Mouse (Mus musculus): Measurements from ENCODE around the gene Rhbdl1. TPM values are rescaled to one million over a fixed set of nuclear protein-coding genes. Genes with fewer than 3 reads are reported as not detected.

Gene Rhbdl1
- polyA plus RNA-seq, 1 experiment from 2014 or later, result 2.0 TPM

Other genes with a start within 250 kb of the Rhbdl1 start
- gene Gng13, start 120.1 kb downstream of the Rhbdl1 start, polyA plus RNA-seq (2014; fragmentation: Illumina TruSeq; extraction: RNeasy Lipid Tissue Mini Kit (QIAGEN cat#74804); ENCODE audit: insufficient read depth, low read depth, low replicate concordance), result 0.90 TPM
- gene Chtf18, start 109.9 kb downstream of the Rhbdl1 start, polyA plus RNA-seq (2014; fragmentation: Illumina TruSeq; extraction: RNeasy Lipid Tissue Mini Kit (QIAGEN cat#74804); ENCODE audit: insufficient read depth, low read depth, low replicate concordance), result 1.0 TPM
- gene Rpusd1, start 109.6 kb downstream of the Rhbdl1 start, polyA plus RNA-seq (2014; fragmentation: Illumina TruSeq; extraction: RNeasy Lipid Tissue Mini Kit (QIAGEN cat#74804); ENCODE audit: insufficient read depth, low read depth, low replicate concordance), result 9.4 TPM
- not detected for gene Mslnl, start 101.3 kb downstream of the Rhbdl1 start, polyA plus RNA-seq (2014; fragmentation: Illumina TruSeq; extraction: RNeasy Lipid Tissue Mini Kit (QIAGEN cat#74804); ENCODE audit: insufficient read depth, low read depth, low replicate concordance)
- 49.1 TPM for gene Msln, start 82.9 kb downstream of the Rhbdl1 start, polyA plus RNA-seq (2014; fragmentation: Illumina TruSeq; extraction: RNeasy Lipid Tissue Mini Kit (QIAGEN cat#74804); ENCODE audit: insufficient read depth, low read depth, low replicate concordance)
- 12.8 TPM for gene Narfl, start 63.5 kb downstream of the Rhbdl1 start, polyA plus RNA-seq (2014; fragmentation: Illumina TruSeq; extraction: RNeasy Lipid Tissue Mini Kit (QIAGEN cat#74804); ENCODE audit: insufficient read depth, low read depth, low replicate concordance)
- gene Haghl, start 51.6 kb downstream of the Rhbdl1 start, polyA plus RNA-seq (2014; fragmentation: Illumina TruSeq; extraction: RNeasy Lipid Tissue Mini Kit (QIAGEN cat#74804); ENCODE audit: insufficient read depth, low read depth, low replicate concordance), result 24.0 TPM
- 10.3 TPM for gene Ccdc78, start 50.7 kb downstream of the Rhbdl1 start, polyA plus RNA-seq (2014; fragmentation: Illumina TruSeq; extraction: RNeasy Lipid Tissue Mini Kit (QIAGEN cat#74804); ENCODE audit: insufficient read depth, low read depth, low replicate concordance)
- 73.2 TPM for gene Fam173a, start 44.4 kb downstream of the Rhbdl1 start, polyA plus RNA-seq (2014; fragmentation: Illumina TruSeq; extraction: RNeasy Lipid Tissue Mini Kit (QIAGEN cat#74804); ENCODE audit: insufficient read depth, low read depth, low replicate concordance)
- not detected for gene AC134908.4, start 41.6 kb downstream of the Rhbdl1 start, polyA plus RNA-seq (2014; fragmentation: Illumina TruSeq; extraction: RNeasy Lipid Tissue Mini Kit (QIAGEN cat#74804); ENCODE audit: insufficient read depth, low read depth, low replicate concordance)
- 24.7 TPM for gene Metrn, start 40.2 kb downstream of the Rhbdl1 start, polyA plus RNA-seq (2014; fragmentation: Illumina TruSeq; extraction: RNeasy Lipid Tissue Mini Kit (QIAGEN cat#74804); ENCODE audit: insufficient read depth, low read depth, low replicate concordance)
- 1.5 TPM for gene Fbxl16, start 28.2 kb downstream of the Rhbdl1 start, polyA plus RNA-seq (2014; fragmentation: Illumina TruSeq; extraction: RNeasy Lipid Tissue Mini Kit (QIAGEN cat#74804); ENCODE audit: insufficient read depth, low read depth, low replicate concordance)
- 6.9 TPM for gene Wdr24, start 13.7 kb downstream of the Rhbdl1 start, polyA plus RNA-seq (2014; fragmentation: Illumina TruSeq; extraction: RNeasy Lipid Tissue Mini Kit (QIAGEN cat#74804); ENCODE audit: insufficient read depth, low read depth, low replicate concordance)
- 26.4 TPM for gene Jmjd8, start 8.4 kb downstream of the Rhbdl1 start, polyA plus RNA-seq (2014; fragmentation: Illumina TruSeq; extraction: RNeasy Lipid Tissue Mini Kit (QIAGEN cat#74804); ENCODE audit: insufficient read depth, low read depth, low replicate concordance)
- gene Stub1, start 3.9 kb downstream of the Rhbdl1 start, polyA plus RNA-seq (2014; fragmentation: Illumina TruSeq; extraction: RNeasy Lipid Tissue Mini Kit (QIAGEN cat#74804); ENCODE audit: insufficient read depth, low read depth, low replicate concordance), result 114 TPM
- 2.7 TPM for gene Gm20683, start 4.5 kb upstream of the Rhbdl1 start, polyA plus RNA-seq (2014; fragmentation: Illumina TruSeq; extraction: RNeasy Lipid Tissue Mini Kit (QIAGEN cat#74804); ENCODE audit: insufficient read depth, low read depth, low replicate concordance)
- 17.7 TPM for gene Rhot2, start 7.6 kb upstream of the Rhbdl1 start, polyA plus RNA-seq (2014; fragmentation: Illumina TruSeq; extraction: RNeasy Lipid Tissue Mini Kit (QIAGEN cat#74804); ENCODE audit: insufficient read depth, low read depth, low replicate concordance)
- gene Wdr90, start 24.2 kb upstream of the Rhbdl1 start, polyA plus RNA-seq (2014; fragmentation: Illumina TruSeq; extraction: RNeasy Lipid Tissue Mini Kit (QIAGEN cat#74804); ENCODE audit: insufficient read depth, low read depth, low replicate concordance), result 7.7 TPM
- 17.9 TPM for gene Mcrip2, start 31.5 kb upstream of the Rhbdl1 start, polyA plus RNA-seq (2014; fragmentation: Illumina TruSeq; extraction: RNeasy Lipid Tissue Mini Kit (QIAGEN cat#74804); ENCODE audit: insufficient read depth, low read depth, low replicate concordance)
- 42.2 TPM for gene Mettl26, start 37.8 kb upstream of the Rhbdl1 start, polyA plus RNA-seq (2014; fragmentation: Illumina TruSeq; extraction: RNeasy Lipid Tissue Mini Kit (QIAGEN cat#74804); ENCODE audit: insufficient read depth, low read depth, low replicate concordance)
- gene Wfikkn1, start 43.6 kb upstream of the Rhbdl1 start, polyA plus RNA-seq (2014; fragmentation: Illumina TruSeq; extraction: RNeasy Lipid Tissue Mini Kit (QIAGEN cat#74804); ENCODE audit: insufficient read depth, low read depth, low replicate concordance), result 0.25 TPM
- gene Rab40c, start 82.4 kb upstream of the Rhbdl1 start, polyA plus RNA-seq (2014; fragmentation: Illumina TruSeq; extraction: RNeasy Lipid Tissue Mini Kit (QIAGEN cat#74804); ENCODE audit: insufficient read depth, low read depth, low replicate concordance), result 16.6 TPM
- gene Pigq, start 107.6 kb upstream of the Rhbdl1 start, polyA plus RNA-seq (2014; fragmentation: Illumina TruSeq; extraction: RNeasy Lipid Tissue Mini Kit (QIAGEN cat#74804); ENCODE audit: insufficient read depth, low read depth, low replicate concordance), result 34.5 TPM
- gene Nhlrc4, start 107.7 kb upstream of the Rhbdl1 start, polyA plus RNA-seq (2014; fragmentation: Illumina TruSeq; extraction: RNeasy Lipid Tissue Mini Kit (QIAGEN cat#74804); ENCODE audit: insufficient read depth, low read depth, low replicate concordance), result 7.5 TPM
- gene A930017K11Rik, start 115.3 kb upstream of the Rhbdl1 start, polyA plus RNA-seq (2014; fragmentation: Illumina TruSeq; extraction: RNeasy Lipid Tissue Mini Kit (QIAGEN cat#74804); ENCODE audit: insufficient read depth, low read depth, low replicate concordance), result not detected
- gene Capn15, start 148.5 kb upstream of the Rhbdl1 start, polyA plus RNA-seq (2014; fragmentation: Illumina TruSeq; extraction: RNeasy Lipid Tissue Mini Kit (QIAGEN cat#74804); ENCODE audit: insufficient read depth, low read depth, low replicate concordance), result 6.4 TPM
- 10.4 TPM for gene Rab11fip3, start 232.3 kb upstream of the Rhbdl1 start, polyA plus RNA-seq (2014; fragmentation: Illumina TruSeq; extraction: RNeasy Lipid Tissue Mini Kit (QIAGEN cat#74804); ENCODE audit: insufficient read depth, low read depth, low replicate concordance)